7 mouse cellular contexts compared by ENCODE assay signal in genomic region chr9:65551035-65551434, GRCm38 (mm10). TPM values are rescaled to one million over a fixed set of nuclear protein-coding genes. Genes with fewer than 3 reads are reported as not detected.
A peak's percentile ranks its signal among the peaks of the same experiment; 100 is the strongest.
DNase-seq lines count a peak whose midpoint lies in the region; ATAC-seq and TF ChIP-seq lines count a peak whose summit lies in the region.

No protein-coding gene starts in this region.

- peak; percentile 88 for ATAC-seq in kidney, embryonic 16.5 days (ENCODE audit: low FRiP score, low TSS enrichment)
- ATAC-seq in stomach, embryonic 16.5 days (ENCODE audit: insufficient read depth, low FRiP score): peak; percentile 89

- peaks cover 92% of the 10 kb centered on the region for H3K4me1 ChIP-seq in bone marrow macrophage, adult 2 months (ENCODE audit: control insufficient read depth, insufficient read depth, low read length)
- H3K4me1 ChIP-seq in kidney, embryonic 16.5 days (ENCODE audit: insufficient read depth, low read length): peaks cover 42% of the 10 kb centered on the region
- peaks cover 47% of the 10 kb centered on the region for H3K4me1 ChIP-seq in stomach, embryonic 16.5 days (ENCODE audit: control insufficient read depth, insufficient read depth, low read length)

- no peak overlapping the region for H3K4me3 ChIP-seq in bone marrow macrophage, adult 2 months (ENCODE audit: insufficient read depth, low read length)
- H3K4me3 ChIP-seq in kidney, embryonic 16.5 days (ENCODE audit: low read length): no peak overlapping the region
- H3K4me3 ChIP-seq in stomach, embryonic 16.5 days (replicated peaks; ENCODE audit: low read length): no peak overlapping the region

- H3K27ac ChIP-seq in bone marrow macrophage, adult 2 months (ENCODE audit: insufficient read depth, low read depth, low read length): peak overlapping the region; percentile 98
- H3K27ac ChIP-seq in kidney, embryonic 16.5 days (ENCODE audit: low read length): peak overlapping the region; percentile 96
- H3K27ac ChIP-seq in stomach, embryonic 16.5 days (ENCODE audit: low read length): peak overlapping the region; percentile 98

- DNase-seq in MEL-GATA-1-ER (ENCODE audit: extremely low read depth, low read depth): peak; percentile 47
- DNase-seq in heart, adult 9 months (ENCODE audit: low spot score in 2 of 2): peak; percentile 89 to 96
- peak; percentile 86 to 92 for DNase-seq in lung, postnatal 4 days
- no peak for DNase-seq in layer of hippocampus, adult 8-10 months (ENCODE audit: low spot score in 2 of 2)

- H3K9ac ChIP-seq in kidney, embryonic 16.5 days (replicated peaks; ENCODE audit: low read length): peak overlapping the region; percentile 47; the same call in 1 of the 2 replicates
- H3K9ac ChIP-seq in stomach, embryonic 16.5 days (ENCODE audit: low read length): peak overlapping the region; percentile 18

- TF ChIP-seq CTCF in bone marrow macrophage, adult 2 months (IDR thresholded peaks at IDR 0.05; ENCODE audit: low read depth, low read length): no peak

- H3K36me3 ChIP-seq in kidney, embryonic 16.5 days (ENCODE audit: insufficient read depth, low read length): peaks cover 1% of the 10 kb centered on the region; the same call in 1 of the 2 replicates
- peaks cover 2% of the 10 kb centered on the region; the same call in 1 of the 2 replicates for H3K36me3 ChIP-seq in stomach, embryonic 16.5 days (ENCODE audit: control insufficient read depth, insufficient read depth, low read length)

- no peaks in the 10 kb centered on the region for H3K9me3 ChIP-seq in kidney, embryonic 16.5 days (ENCODE audit: low read length)
- no peaks in the 10 kb centered on the region for H3K9me3 ChIP-seq in stomach, embryonic 16.5 days (replicated peaks; ENCODE audit: control insufficient read depth, low read length)

- 0 out of 2 replicates have a peak, but pooled peaks have one; percentile 34 for TF ChIP-seq POLR2A in bone marrow macrophage, adult 2 months (IDR thresholded peaks at IDR 0.05; ENCODE audit: borderline replicate concordance, low read depth, low read length)

- H3K27me3 ChIP-seq in kidney, embryonic 16.5 days (ENCODE audit: insufficient read depth, low read length): no peaks in the 10 kb centered on the region
- H3K27me3 ChIP-seq in stomach, embryonic 16.5 days (ENCODE audit: control insufficient read depth, insufficient read depth, low read length): no peaks in the 10 kb centered on the region

- H3K4me2 ChIP-seq in kidney, embryonic 16.5 days (replicated peaks; ENCODE audit: low read depth, low read length): no peak overlapping the region
- no peak overlapping the region for H3K4me2 ChIP-seq in stomach, embryonic 16.5 days (ENCODE audit: low read depth, low read length)

- 11% methylated on average over 5 of the region's 5 CpGs for WGBS in kidney, embryonic 16.5 days
- 14% methylated on average over 5 of the region's 5 CpGs for WGBS in stomach, embryonic 16.5 days

RNA-seq across cellular contexts. Expression of gene Plekho2, which starts 28.8 kb away (rescaled TPM):
- polyA plus RNA-seq in bone marrow macrophage, adult 2 months (2012; ENCODE audit: insufficient read depth, insufficient read length, missing spikeins): 193 and 213 TPM in 2 replicates
- polyA plus RNA-seq in kidney, embryonic 16.5 days (2015; fragmentation: Nextera tagmentation; extraction: Ambion mirVana): 18.7 and 19.4 TPM in 2 replicates
- 21.4 and 23.0 TPM in 2 replicates for polyA plus RNA-seq in stomach, embryonic 16.5 days (2015; fragmentation: Nextera tagmentation; extraction: Ambion mirVana)
- 10 to 100 TPM; 13.4 to 21.0 (median 14.2) TPM for total RNA-seq in layer of hippocampus, adult 8-10 months (2022)

RNA-seq across cellular contexts. Expression of gene Ankdd1a, which starts 31.0 kb away (rescaled TPM):
- polyA plus RNA-seq in bone marrow macrophage, adult 2 months (2012; ENCODE audit: insufficient read depth, insufficient read length, missing spikeins): 4.1 and 6.4 TPM in 2 replicates
- not detected in 2 replicates for polyA plus RNA-seq in kidney, embryonic 16.5 days (2015; fragmentation: Nextera tagmentation; extraction: Ambion mirVana)
- polyA plus RNA-seq in stomach, embryonic 16.5 days (2015; fragmentation: Nextera tagmentation; extraction: Ambion mirVana): 0.19 and 0.65 TPM in 2 replicates
- total RNA-seq in layer of hippocampus, adult 8-10 months (2022): 1 to 10 TPM; 2.2 to 3.4 (median 2.8) TPM

RNA-seq across cellular contexts. Expression of gene Pif1, which starts 35.9 kb away (rescaled TPM):
- polyA plus RNA-seq in bone marrow macrophage, adult 2 months (2012; ENCODE audit: insufficient read depth, insufficient read length, missing spikeins): 3.8 and 4.4 TPM in 2 replicates
- polyA plus RNA-seq in kidney, embryonic 16.5 days (2015; fragmentation: Nextera tagmentation; extraction: Ambion mirVana): 15.5 and 16.9 TPM in 2 replicates
- 12.2 and 12.7 TPM in 2 replicates for polyA plus RNA-seq in stomach, embryonic 16.5 days (2015; fragmentation: Nextera tagmentation; extraction: Ambion mirVana)
- total RNA-seq in layer of hippocampus, adult 8-10 months (2022): under 1 TPM; 0.09 to 0.24 (median 0.16) TPM

Comparison
In these comparisons a context has a peak if more than half of its experiments do, and no peak if none do; other contexts are left out.
1. DNase-seq: peak in MEL-GATA-1-ER (single experiment), heart, adult 9 months (2 of 2) and lung, postnatal 4 days (2 of 2); none in layer of hippocampus, adult 8-10 months (0 of 2).
2. Peak in every context shown above with its lines, with median percentiles within 50 percentile points of each other: H3K27ac ChIP-seq.